Mouse (Mus musculus): ENCODE data around the gene Tomm34. TPM values are rescaled to one million over a fixed set of nuclear protein-coding genes. Genes with fewer than 3 reads are reported as not detected.
A peak's percentile ranks its signal among the peaks of the same experiment; 100 is the strongest.

The Tomm34 gene
- 60.5 and 61.0 TPM in 2 replicates for polyA plus RNA-seq (2014; fragmentation: Nextera tagmentation; extraction: Ambion mirVana)

DNA sequence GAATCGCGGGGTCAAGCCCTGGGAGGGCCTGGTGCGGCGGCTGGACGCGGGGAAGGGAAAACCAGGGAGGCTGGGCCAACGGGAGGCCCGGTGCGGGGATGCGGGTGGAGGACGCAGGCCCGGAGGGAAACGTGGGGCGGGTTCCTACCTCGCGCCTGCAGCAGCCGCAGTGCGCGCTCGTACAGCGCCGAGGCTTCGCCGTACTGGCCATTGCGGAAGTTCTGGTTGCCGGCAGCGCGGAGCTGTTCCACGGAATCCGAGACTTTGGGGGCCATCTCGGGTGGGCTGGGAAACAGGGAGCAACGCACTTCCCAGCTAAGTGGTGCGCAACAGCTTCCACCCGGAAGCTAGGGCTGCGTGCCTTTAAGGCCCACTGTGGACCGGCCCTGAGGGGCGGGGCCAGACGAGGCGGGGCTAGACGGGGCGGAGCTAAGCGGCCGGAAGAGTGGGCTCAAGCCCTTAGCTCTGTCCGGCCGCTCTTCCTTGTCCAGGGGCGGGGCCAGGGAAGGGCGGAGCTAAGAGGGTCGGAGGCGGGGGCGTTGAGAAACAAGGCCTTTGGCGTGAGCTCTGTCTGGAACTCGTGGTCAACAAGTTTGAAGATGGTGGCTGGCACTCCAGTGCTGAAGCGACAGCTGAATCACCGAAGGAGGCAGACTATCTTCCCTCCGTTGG, at the start of gene Tomm34:
Gene Tomm34, minus strand, starts transcription at position 405 of the 672 bp plus-strand sequence.
- under 1% methylated on average over 54 of the region's 55 CpGs for WGBS
- Histone ChIP-seq H3K27me3 (ENCODE audit: control insufficient read depth, insufficient read depth, low read length) (no peaks in the 10 kb centered on the region), H3K4me2 (ENCODE audit: low read depth, low read length) (peak within 1 kb of the TSS; percentile 75), H3K9ac (replicated peaks; ENCODE audit: low read length) (peak within 1 kb of the TSS; percentile 84), H3K4me3 (ENCODE audit: low read depth, low read length) (peak within 1 kb of the TSS; percentile 92), H3K27ac (replicated peaks; ENCODE audit: low read depth, low read length) (peak within 1 kb of the TSS; percentile 70), H3K4me1 (ENCODE audit: control insufficient read depth, insufficient read depth, low read length) (no peaks in the 10 kb centered on the region; the same call in 1 of the 2 replicates), H3K36me3 (replicated peaks; ENCODE audit: control insufficient read depth, insufficient read depth, low read depth, low read length) (no peaks in the 10 kb centered on the region), H3K9me3 (replicated peaks; ENCODE audit: control insufficient read depth, low read length) (no peaks in the 10 kb centered on the region)
- ATAC-seq (replicated peaks; ENCODE audit: insufficient number of reproducible peaks, low FRiP score, low TSS enrichment, low read depth) (peak; percentile 94), DNase-seq (ENCODE audit: low spot score) (peak; percentile 96)

DNA sequence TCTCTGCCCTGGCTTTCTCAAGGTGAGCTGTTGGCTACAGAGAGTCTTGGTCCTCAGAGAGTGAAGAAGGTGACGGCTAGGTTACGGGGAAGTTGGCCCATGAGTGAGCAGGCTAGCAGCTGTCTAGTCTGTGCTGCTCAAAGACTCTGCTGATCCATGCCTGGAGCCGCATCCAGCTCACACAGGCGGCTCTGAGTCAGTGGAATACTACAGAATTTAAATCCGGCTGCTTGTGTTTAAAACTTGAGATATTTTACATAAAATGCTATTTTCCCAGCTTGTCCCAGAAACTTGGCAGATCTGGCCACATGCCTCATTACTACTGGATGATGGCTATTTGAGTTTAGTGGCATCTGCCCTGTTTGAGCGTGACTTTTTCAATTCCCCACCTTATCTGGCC, 48.5 kb upstream of the Tomm34 start:
- H3K9ac ChIP-seq (replicated peaks; ENCODE audit: low read length): no peak overlapping the region
- 93% methylated on average over 6 of the region's 6 CpGs for WGBS
- H3K27me3 ChIP-seq (ENCODE audit: control insufficient read depth, insufficient read depth, low read length): no peaks in the 10 kb centered on the region
- H3K36me3 ChIP-seq (replicated peaks; ENCODE audit: control insufficient read depth, insufficient read depth, low read depth, low read length): no peaks in the 10 kb centered on the region
- H3K27ac ChIP-seq (replicated peaks; ENCODE audit: low read depth, low read length): no peak overlapping the region
- no peak for ATAC-seq (replicated peaks; ENCODE audit: insufficient number of reproducible peaks, low FRiP score, low TSS enrichment, low read depth)
- no peaks in the 10 kb centered on the region for H3K4me1 ChIP-seq (ENCODE audit: control insufficient read depth, insufficient read depth, low read length)
- H3K9me3 ChIP-seq (replicated peaks; ENCODE audit: control insufficient read depth, low read length): no peaks in the 10 kb centered on the region
- no peak overlapping the region for H3K4me2 ChIP-seq (ENCODE audit: low read depth, low read length)
- no peak for DNase-seq (ENCODE audit: low spot score)
- H3K4me3 ChIP-seq (ENCODE audit: low read depth, low read length): no peak overlapping the region

GRCm38 (mm10) chr2:164115531-164115930, 44.6 kb upstream of the Tomm34 start:
- Histone ChIP-seq H3K4me3 (ENCODE audit: low read depth, low read length) (no peak overlapping the region), H3K36me3 (replicated peaks; ENCODE audit: control insufficient read depth, insufficient read depth, low read depth, low read length) (no peaks in the 10 kb centered on the region), H3K4me2 (ENCODE audit: low read depth, low read length) (no peak overlapping the region), H3K27ac (replicated peaks; ENCODE audit: low read depth, low read length) (no peak overlapping the region), H3K4me1 (ENCODE audit: control insufficient read depth, insufficient read depth, low read length) (no peaks in the 10 kb centered on the region), H3K9me3 (replicated peaks; ENCODE audit: control insufficient read depth, low read length) (no peaks in the 10 kb centered on the region), H3K27me3 (ENCODE audit: control insufficient read depth, insufficient read depth, low read length) (no peaks in the 10 kb centered on the region), H3K9ac (replicated peaks; ENCODE audit: low read length) (no peak overlapping the region)
- 72% methylated on average over 10 of the region's 10 CpGs for WGBS
- ATAC-seq (replicated peaks; ENCODE audit: insufficient number of reproducible peaks, low FRiP score, low TSS enrichment, low read depth): no peak; the same call in 1 of the 2 replicates
- peak; percentile 37 for DNase-seq (ENCODE audit: low spot score)

DNA sequence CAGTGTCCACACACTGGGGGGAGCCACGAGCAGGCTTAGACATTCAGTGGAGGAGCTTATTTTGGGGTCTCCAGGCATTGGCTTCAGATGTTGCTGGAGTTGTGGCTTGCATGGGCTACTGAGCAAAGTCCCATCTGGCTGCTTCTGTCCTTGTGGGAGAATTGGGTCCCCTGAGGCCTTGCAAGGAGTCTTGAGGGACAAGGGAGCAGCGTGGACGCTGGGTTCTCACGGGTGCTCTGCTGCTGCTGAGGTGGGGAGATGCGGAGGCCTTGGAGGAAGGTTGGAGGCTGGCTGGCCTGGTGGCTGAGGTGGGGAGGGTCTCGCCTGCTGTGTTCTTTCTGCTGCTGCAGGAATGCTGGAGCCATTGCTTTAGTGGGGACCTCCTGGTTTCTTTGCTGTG, 43.1 kb upstream of the Tomm34 start:
- no peak overlapping the region for H3K9ac ChIP-seq (replicated peaks; ENCODE audit: low read length)
- H3K9me3 ChIP-seq (replicated peaks; ENCODE audit: control insufficient read depth, low read length): no peaks in the 10 kb centered on the region
- H3K4me1 ChIP-seq (ENCODE audit: control insufficient read depth, insufficient read depth, low read length): no peaks in the 10 kb centered on the region
- H3K4me3 ChIP-seq (ENCODE audit: low read depth, low read length): no peak overlapping the region
- WGBS: 93% methylated on average over 6 of the region's 6 CpGs
- no peaks in the 10 kb centered on the region for H3K36me3 ChIP-seq (replicated peaks; ENCODE audit: control insufficient read depth, insufficient read depth, low read depth, low read length)
- no peak for DNase-seq (ENCODE audit: low spot score)
- H3K27ac ChIP-seq (replicated peaks; ENCODE audit: low read depth, low read length): no peak overlapping the region
- H3K4me2 ChIP-seq (ENCODE audit: low read depth, low read length): no peak overlapping the region
- no peaks in the 10 kb centered on the region for H3K27me3 ChIP-seq (ENCODE audit: control insufficient read depth, insufficient read depth, low read length)
- no peak for ATAC-seq (replicated peaks; ENCODE audit: insufficient number of reproducible peaks, low FRiP score, low TSS enrichment, low read depth)

DNA sequence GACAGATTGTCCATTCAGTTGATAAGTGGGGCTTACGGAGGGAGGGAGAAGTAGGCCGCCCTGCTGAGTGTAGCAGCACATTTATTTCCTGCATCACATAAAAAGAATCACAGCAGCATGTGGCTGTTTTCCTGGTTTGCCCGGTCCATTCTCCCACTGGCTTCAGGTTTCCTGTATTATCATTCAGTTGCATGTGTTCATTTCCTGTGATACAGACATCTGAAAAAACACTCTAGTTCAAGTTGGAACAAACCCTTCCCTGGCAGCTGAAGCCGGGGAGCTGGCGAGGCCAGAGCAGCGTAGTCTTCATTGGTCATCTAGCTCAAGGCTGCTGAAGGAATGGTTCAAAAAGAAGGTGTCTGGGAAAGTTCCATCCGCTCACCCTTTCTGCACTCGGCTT, 40.6 kb upstream of the Tomm34 start:
- no peaks in the 10 kb centered on the region for H3K9me3 ChIP-seq (replicated peaks; ENCODE audit: control insufficient read depth, low read length)
- ATAC-seq (replicated peaks; ENCODE audit: insufficient number of reproducible peaks, low FRiP score, low TSS enrichment, low read depth): no peak
- H3K4me1 ChIP-seq (ENCODE audit: control insufficient read depth, insufficient read depth, low read length): no peaks in the 10 kb centered on the region
- H3K27me3 ChIP-seq (ENCODE audit: control insufficient read depth, insufficient read depth, low read length): no peaks in the 10 kb centered on the region
- no peak overlapping the region for H3K9ac ChIP-seq (replicated peaks; ENCODE audit: low read length)
- no peak overlapping the region for H3K27ac ChIP-seq (replicated peaks; ENCODE audit: low read depth, low read length)
- no peak for DNase-seq (ENCODE audit: low spot score)
- H3K36me3 ChIP-seq (replicated peaks; ENCODE audit: control insufficient read depth, insufficient read depth, low read depth, low read length): no peaks in the 10 kb centered on the region; the same call in 1 of the 2 replicates
- 91% methylated on average over 8 of the region's 8 CpGs for WGBS
- H3K4me3 ChIP-seq (ENCODE audit: low read depth, low read length): no peak overlapping the region
- no peak overlapping the region for H3K4me2 ChIP-seq (ENCODE audit: low read depth, low read length)

DNA sequence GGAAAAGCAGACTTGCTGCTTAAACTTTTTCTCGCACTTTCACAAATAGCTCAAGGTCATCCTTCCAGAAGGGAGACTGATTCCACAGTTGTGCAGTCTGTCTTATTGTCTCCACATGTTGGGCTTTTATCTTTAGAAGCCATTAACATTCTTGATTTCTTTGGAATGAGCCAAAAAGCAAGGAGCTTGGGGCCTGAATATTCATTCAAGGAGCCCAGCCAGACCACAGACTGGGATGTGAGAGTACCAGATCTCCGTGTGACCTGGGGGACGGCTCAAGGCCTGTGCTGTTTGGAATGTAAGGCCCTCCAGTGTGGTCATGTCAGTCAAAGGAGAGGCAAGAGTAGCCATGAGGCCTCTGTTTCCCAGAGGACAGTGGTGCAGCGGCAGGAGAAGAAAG, 37.5 kb upstream of the Tomm34 start:
- H3K36me3 ChIP-seq (replicated peaks; ENCODE audit: control insufficient read depth, insufficient read depth, low read depth, low read length): no peaks in the 10 kb centered on the region; the same call in 1 of the 2 replicates
- H3K27ac ChIP-seq (replicated peaks; ENCODE audit: low read depth, low read length): no peak overlapping the region
- H3K9ac ChIP-seq (replicated peaks; ENCODE audit: low read length): no peak overlapping the region
- H3K4me2 ChIP-seq (ENCODE audit: low read depth, low read length): no peak overlapping the region
- peak; percentile 7 for DNase-seq (ENCODE audit: low spot score)
- no peaks in the 10 kb centered on the region for H3K4me1 ChIP-seq (ENCODE audit: control insufficient read depth, insufficient read depth, low read length)
- no peaks in the 10 kb centered on the region for H3K9me3 ChIP-seq (replicated peaks; ENCODE audit: control insufficient read depth, low read length)
- no peaks in the 10 kb centered on the region for H3K27me3 ChIP-seq (ENCODE audit: control insufficient read depth, insufficient read depth, low read length)
- 61% methylated on average over 4 of the region's 4 CpGs for WGBS
- no peak for ATAC-seq (replicated peaks; ENCODE audit: insufficient number of reproducible peaks, low FRiP score, low TSS enrichment, low read depth)
- no peak overlapping the region for H3K4me3 ChIP-seq (ENCODE audit: low read depth, low read length)

- ATAC-seq (replicated peaks; ENCODE audit: insufficient number of reproducible peaks, low FRiP score, low TSS enrichment, low read depth) (no peak), DNase-seq (ENCODE audit: low spot score) (no peak)
- H3K4me3 ChIP-seq (ENCODE audit: low read depth, low read length): no peak overlapping the region
- no peaks in the 10 kb centered on the region; the same call in 1 of the 2 replicates for H3K36me3 ChIP-seq (replicated peaks; ENCODE audit: control insufficient read depth, insufficient read depth, low read depth, low read length)
- no peaks in the 10 kb centered on the region for H3K9me3 ChIP-seq (replicated peaks; ENCODE audit: control insufficient read depth, low read length)
- no peak overlapping the region for H3K27ac ChIP-seq (replicated peaks; ENCODE audit: low read depth, low read length)
- WGBS: 81% methylated on average over 16 of the region's 16 CpGs
- H3K4me1 ChIP-seq (ENCODE audit: control insufficient read depth, insufficient read depth, low read length): no peaks in the 10 kb centered on the region
- no peaks in the 10 kb centered on the region for H3K27me3 ChIP-seq (ENCODE audit: control insufficient read depth, insufficient read depth, low read length)
- H3K9ac ChIP-seq (replicated peaks; ENCODE audit: low read length): no peak overlapping the region
- H3K4me2 ChIP-seq (ENCODE audit: low read depth, low read length): no peak overlapping the region
Measured at GRCm38 (mm10) chr2:164107125-164107874, 36.3 kb upstream of the Tomm34 start.

All from embryonic facial prominence, embryonic 11.5 days (tissue).